Mouse (Mus musculus): ENCODE data around the gene Ptger1.
A peak's percentile ranks its signal among the peaks of the same experiment; 100 is the strongest.

The Ptger1 gene

GRCm38 (mm10) chr8:83665969-83666865, at the start of gene Ptger1:
Gene Ptger1, plus strand, starts transcription at chr8:83666678.
- no peak for DNase-seq (ENCODE audit: low read depth, low spot score)

GRCm38 (mm10) chr8:83617111-83617510, 49.4 kb upstream of the Ptger1 start:
- no peak for DNase-seq (ENCODE audit: low read depth, low spot score)

GRCm38 (mm10) chr8:83618566-83618965, 47.9 kb upstream of the Ptger1 start:
- no peak for DNase-seq (ENCODE audit: low read depth, low spot score)

DNA sequence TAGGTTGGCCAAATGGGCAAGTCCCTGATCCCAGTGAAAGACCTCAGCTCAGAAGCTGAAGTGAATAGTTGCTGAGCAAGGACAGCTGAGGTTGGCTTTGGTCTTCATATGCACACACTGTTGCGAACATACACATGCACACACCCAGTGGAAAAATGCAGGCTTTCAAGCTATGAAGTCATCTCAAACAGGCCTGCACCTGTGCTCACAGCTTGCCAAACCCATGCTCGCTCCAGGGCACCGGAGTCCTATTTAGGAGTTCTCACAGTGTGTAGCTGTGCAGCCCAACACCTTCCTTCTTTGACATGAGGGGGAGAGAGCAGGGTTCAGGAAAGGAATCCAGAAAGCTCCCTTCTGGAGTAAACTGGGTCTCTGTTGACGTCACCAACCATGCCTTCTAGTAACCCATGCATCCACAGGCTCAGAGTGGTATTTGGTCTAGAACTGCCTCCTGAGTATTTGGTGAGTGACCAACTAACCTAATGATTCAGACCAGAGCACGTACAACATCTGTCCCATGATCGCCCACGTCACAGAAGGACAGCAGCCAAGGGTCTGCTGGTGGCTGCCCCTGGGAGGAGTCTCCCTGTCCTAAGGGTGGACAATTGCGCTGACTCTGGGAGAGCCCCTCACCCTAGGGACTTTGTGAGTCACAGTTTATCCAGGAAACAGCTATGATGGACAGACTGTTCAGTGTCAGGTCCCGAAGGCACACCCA, 46.8 kb upstream of the Ptger1 start:
- no peak for DNase-seq (ENCODE audit: low read depth, low spot score)

GRCm38 (mm10) chr8:83621691-83622388, 44.6 kb upstream of the Ptger1 start:
- no peak for DNase-seq (ENCODE audit: low read depth, low spot score)

- peak; percentile 86 for DNase-seq (ENCODE audit: low read depth, low spot score)
Observed at GRCm38 (mm10) chr8:83622389-83622989, 44.0 kb upstream of the Ptger1 start.

- DNase-seq (ENCODE audit: low read depth, low spot score) = no peak
Observed at GRCm38 (mm10) chr8:83623549-83623948, 42.9 kb upstream of the Ptger1 start.

- no peak for DNase-seq (ENCODE audit: low read depth, low spot score)
Observed at GRCm38 (mm10) chr8:83624739-83625138, 41.7 kb upstream of the Ptger1 start.

- no peak for DNase-seq (ENCODE audit: low read depth, low spot score)
Observed at GRCm38 (mm10) chr8:83625676-83626299, 40.7 kb upstream of the Ptger1 start.

GRCm38 (mm10) chr8:83632083-83632707, 34.3 kb upstream of the Ptger1 start:
- DNase-seq (ENCODE audit: low read depth, low spot score) = no peak

DNA sequence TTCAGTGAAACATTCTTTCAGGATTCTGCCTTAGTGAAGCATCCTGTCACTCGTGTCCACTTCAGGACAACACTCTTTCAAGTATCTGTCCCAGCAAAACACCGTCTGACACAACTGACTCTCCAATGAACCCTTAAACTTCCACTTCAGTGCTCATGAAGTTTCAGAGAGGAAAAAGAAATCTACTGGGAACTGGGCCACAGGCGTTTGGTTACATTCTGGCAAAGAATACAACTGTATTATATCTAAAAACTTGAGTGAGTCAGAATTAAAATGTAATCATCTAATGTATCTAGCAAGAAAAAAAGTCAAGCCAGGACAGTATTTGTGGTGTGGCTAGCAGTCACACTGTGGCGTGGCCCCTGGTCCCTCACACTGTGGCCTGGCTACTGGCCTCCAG, 27.6 kb upstream of the Ptger1 start:
- DNase-seq (ENCODE audit: low read depth, low spot score) = no peak

DNA sequence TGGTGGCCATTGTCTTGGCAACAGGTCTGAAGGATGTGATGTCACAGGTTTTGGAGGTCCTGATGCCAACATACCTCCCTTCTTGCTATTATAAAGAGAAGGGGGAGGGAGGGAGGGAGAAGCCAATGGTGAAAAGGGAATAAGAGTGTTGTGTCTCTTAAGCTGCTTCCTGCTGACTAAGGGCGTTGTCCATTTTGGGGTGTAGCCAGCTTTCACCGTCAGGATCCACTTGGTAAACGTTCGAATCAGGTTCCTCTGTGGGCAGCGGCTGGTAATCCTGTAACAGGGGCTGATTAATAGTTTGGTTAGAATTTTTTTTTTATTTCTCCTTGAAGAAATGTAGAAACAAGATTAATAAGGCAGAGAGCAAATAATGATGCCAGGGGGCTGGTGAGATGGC, 26.8 kb upstream of the Ptger1 start:
- DNase-seq (ENCODE audit: low read depth, low spot score) = no peak

DNA sequence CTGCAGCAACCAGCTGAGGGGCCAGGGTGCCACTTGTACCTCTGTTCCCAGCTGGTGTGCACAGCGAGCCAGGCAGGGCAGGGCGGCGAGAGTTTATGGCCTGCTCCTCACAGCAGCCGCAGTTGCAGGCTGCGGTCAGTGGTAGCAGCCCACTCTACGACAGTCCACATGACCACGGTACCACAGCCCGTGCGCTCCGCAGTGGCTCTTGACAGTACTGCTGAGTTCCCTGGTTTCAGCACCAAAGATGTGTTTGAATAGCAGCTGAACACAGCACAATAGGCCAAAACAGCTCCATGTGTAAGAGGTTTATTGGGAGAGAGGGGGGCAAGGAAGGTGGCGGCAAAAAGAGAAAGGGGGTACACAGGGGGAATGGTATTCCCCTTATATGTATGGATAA, 19.0 kb upstream of the Ptger1 start:
- no peak for DNase-seq (ENCODE audit: low read depth, low spot score)

GRCm38 (mm10) chr8:83648031-83648430, 18.4 kb upstream of the Ptger1 start:
- no peak for DNase-seq (ENCODE audit: low read depth, low spot score)

GRCm38 (mm10) chr8:83649699-83650098, 16.8 kb upstream of the Ptger1 start:
- no peak for DNase-seq (ENCODE audit: low read depth, low spot score)

GRCm38 (mm10) chr8:83652030-83652743, 14.3 kb upstream of the Ptger1 start, which contains the start of gene Gipc1:
Gene Gipc1, plus strand, starts transcription at chr8:83652677.
- DNase-seq (ENCODE audit: low read depth, low spot score) = peak; percentile 93

DNA sequence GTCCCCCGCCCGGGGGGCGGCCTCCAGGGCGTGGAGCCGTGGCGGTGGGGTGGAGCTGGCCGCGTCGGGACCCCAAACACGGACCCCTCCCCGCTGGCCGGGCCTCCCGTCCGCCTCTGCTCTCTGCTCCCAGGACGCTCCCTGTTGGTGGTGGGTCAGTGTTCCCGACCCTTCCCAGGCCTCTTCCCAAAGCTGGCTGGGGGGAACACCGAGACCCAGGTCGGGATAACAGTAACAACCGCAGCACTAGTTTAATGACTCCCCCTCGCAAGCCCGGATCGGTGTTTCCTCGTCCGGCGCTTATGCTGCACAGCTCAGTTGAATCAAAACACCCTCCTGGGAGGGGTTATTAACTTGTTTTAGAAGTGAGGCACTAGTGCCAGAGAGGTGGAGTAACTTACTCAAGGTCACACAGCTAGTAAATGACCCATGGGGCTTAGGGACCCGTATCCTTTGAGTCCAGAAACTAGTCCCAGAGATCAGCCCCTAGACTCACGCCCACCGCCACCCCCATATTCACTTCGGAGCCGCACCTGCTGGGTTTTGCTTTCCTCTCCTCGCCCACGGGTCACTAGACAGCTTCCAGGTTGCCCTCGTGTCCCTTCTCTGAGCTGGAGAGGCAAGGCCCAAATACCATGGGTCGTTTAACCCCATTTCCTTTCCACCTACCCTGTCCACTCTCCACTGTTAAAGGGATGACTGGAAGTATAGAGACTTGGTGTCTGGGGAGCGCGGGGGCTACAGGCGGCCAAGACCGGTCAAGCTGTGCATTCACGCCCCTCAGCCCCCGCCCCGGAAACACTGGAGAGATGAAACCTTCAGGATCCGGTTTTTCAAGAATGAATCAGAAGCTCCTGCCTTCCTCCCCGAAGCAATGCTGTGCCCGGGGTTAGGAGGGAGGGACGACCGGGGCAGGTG, 13.5 kb upstream of the Ptger1 start:
- DNase-seq (ENCODE audit: low read depth, low spot score) = peak; percentile 27

- no peak for DNase-seq (ENCODE audit: low read depth, low spot score)
Observed at GRCm38 (mm10) chr8:83653662-83654017, 12.8 kb upstream of the Ptger1 start.

GRCm38 (mm10) chr8:83654725-83655124, 11.8 kb upstream of the Ptger1 start:
- DNase-seq (ENCODE audit: low read depth, low spot score) = no peak
